Mouse (Mus musculus): ENCODE data around the gene Mrgprh. TPM values are rescaled to one million over a fixed set of nuclear protein-coding genes. Genes with fewer than 3 reads are reported as not detected.

The Mrgprh gene
- total RNA-seq (2022): under 1 TPM in 1 of 4 experiments, not detected in 3; 0.18 TPM

DNA sequence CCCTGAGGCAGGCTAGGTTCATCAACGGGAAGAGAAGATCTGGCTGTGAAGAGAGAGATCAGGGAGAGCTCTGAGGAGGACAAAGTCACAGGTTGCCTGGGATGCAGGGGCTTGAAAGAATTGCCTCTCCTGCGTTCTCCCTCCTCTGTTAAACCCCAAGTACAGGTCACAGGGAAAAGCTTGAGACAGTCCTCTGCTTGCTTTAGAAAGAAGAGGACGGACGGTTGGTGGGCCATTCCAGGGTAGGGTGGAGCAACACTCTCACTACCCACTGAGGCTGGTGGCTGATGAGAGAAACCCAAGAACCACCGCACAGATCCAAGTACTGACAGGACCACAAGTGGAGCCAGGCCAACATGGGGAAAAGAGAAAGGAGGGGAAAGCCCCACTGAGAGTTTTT, at the start of gene Mrgprh:
Gene Mrgprh, plus strand, starts transcription at position 301 of the 400 bp plus-strand sequence.
- no peak for DNase-seq (ENCODE audit: low spot score in 2 of 2)

DNA sequence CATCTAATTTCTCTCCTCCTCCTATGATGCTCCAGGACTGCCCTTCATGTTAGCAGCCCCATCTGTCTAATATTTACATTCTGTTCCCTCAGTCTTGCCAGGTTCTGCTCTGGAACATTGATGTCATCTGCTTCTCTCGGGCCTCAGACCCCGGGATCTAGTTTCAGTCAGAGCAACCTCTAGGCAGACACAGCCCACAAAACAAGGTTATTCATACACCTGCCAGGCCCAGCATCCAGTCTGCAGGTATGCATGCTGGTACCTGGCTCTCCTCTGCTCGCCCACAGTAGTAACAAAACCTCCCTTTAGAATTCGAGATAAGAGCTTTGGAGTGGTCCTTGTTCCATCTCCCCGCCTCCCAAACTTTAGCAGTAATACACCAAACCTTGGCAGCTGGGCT, 45.5 kb upstream of the Mrgprh start:
- DNase-seq (ENCODE audit: low spot score in 2 of 2): no peak

DNA sequence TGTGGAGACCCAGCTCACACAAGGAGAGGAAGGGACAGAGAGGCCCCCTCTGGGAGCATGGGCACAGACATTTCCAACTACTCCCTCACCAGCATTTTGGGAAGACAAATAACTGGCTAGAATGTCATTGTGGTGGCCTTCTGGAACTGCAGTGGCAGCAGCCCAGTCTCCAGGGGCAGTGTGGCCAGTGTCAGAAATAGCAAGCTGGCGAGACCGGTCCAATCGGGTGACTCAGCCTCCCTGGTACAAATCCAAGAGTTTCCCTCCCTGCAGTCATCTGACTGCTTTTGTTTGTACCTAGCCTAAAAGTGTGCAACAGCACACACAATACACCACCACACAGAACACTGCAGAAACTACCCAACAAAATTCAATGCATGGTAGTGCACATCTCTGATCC, 43.6 kb upstream of the Mrgprh start:
- no peak for DNase-seq (ENCODE audit: low spot score in 2 of 2)

DNA sequence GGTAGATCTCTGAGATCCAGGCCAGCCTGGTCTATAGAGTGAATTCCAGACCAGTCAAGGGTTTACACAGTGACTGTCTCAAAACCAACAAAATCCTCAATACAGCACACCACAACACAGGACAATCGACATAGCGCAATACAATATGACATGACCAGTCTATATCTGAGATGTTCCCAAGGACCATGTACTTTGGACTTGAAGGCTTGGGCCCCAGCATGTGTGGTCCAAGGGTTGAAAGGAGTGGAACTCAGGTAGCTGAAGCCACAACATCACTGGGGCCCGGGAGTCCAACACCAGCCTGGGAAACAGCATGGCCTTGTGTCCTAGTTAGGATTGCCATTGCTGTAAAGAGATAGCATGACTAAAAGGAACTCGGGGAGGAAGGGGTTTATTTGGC, 43.2 kb upstream of the Mrgprh start:
- DNase-seq (ENCODE audit: low spot score in 2 of 2): no peak

DNA sequence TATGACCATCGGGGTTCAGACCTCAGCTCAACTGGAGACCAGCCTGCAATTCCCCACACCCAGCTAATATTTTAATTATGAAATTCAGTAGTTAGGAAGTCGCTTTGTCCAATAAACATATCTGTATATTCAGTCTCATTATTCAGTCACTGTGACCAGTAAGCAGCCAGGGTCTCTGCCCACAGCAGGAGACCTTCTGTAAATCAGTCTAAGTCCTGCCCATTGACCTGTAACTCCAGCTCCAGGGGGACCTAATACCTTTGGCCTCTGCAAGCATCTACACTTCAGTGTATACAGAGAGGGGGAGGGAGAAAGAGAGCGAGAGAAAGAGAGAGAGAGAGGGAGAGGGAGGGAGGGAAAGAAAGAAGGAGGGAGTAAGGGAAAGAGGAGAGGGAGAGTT, 41.5 kb upstream of the Mrgprh start:
- DNase-seq (ENCODE audit: low spot score in 2 of 2): no peak

DNA sequence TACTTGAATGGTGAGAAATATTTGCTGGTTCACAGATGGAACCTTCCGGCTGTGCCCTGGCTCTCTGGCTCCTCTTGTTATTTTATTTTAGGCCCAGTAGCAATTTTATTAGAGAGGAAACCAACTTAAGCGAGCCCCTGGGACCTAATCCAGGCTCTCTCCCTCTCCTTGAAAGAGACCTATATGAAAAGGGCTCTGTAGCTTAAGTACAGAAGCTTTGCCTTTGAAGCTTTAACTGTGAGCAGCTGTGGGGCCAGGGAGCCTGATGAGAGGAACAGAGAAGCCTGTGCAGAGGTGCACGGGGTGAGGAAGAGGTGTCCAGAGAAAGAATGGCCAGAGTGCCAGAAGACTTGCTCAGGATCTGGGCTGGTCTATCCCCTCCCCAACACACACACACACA, 41.0 kb upstream of the Mrgprh start:
- DNase-seq (ENCODE audit: low spot score in 2 of 2): no peak

DNA sequence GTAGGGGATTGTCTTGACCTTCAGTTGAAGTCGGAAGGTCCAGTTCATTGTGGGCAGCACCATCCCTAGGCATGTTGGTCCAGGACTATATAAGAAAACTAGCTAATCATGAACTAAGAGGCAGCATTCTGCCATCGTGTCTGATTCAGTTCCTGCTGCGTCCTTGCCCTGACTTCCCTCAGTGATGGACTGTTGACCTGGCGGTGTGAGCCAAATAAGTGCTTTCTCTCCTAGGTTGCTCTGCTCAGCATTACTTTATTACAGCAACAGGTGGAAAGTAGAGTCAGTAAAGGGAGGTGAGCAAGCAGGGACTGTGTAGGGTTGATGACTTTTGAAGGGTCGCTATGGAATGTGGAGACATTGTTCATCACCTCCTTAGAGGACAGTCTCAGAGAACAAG, 40.1 kb upstream of the Mrgprh start:
- DNase-seq (ENCODE audit: low spot score in 2 of 2): no peak

DNA sequence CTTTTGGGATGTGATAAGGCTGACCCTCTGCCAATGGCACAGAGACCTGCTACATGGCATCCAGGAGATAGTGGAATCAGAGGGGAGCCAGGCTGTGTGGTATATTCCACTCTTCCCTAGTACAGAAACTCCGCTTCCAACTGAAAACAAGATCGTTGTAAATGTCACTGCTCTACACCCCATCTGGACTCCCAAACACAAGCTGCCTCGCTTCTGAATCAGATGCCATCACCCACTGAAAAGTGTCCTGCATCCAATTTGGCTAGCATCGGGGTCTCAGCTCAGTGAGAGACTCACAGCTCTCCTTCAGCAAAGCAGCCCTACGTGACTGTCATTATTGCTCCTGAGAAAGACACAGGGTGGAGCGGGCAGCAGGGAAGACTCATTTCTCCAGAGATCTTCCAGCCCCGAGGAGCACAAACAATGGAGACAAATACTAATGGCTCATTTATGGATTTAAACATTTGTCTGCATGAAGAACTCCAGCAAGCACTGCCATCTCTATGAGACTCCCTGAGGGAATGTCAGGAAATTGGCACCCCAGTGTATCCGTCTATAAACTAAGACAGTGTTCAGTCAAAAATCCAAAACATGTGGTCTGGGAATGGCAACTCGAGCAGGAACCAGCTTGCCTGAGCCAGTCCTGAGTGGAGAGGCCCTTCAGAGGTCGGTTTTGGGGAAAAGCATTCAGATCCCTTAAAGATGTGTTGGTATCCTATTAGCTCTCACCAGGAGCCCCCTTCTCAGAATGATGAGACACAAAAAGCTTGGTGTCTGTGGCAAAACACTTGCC, 36.2 kb upstream of the Mrgprh start:
- peak; percentile 86 for DNase-seq (ENCODE audit: low spot score in 2 of 2)

DNA sequence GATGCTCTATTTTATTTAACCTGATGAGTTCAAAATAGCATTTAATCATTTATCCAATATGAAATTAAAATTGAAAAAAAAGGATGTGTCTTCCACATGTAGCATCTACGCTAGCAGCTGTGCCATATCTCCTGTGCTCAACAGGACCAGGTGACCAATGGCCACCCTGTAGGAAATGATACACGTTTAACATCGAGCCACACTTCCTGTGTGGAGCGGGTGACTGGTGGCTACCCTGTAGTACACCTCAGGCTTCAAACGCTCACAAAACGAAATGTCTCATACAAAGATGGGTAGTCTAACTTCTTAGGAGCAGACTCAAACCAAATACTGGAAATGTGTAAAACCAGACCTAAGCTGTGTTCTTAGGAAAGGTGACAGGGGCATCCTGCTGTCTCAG, 32.0 kb upstream of the Mrgprh start:
- no peak for DNase-seq (ENCODE audit: low spot score in 2 of 2)

DNA sequence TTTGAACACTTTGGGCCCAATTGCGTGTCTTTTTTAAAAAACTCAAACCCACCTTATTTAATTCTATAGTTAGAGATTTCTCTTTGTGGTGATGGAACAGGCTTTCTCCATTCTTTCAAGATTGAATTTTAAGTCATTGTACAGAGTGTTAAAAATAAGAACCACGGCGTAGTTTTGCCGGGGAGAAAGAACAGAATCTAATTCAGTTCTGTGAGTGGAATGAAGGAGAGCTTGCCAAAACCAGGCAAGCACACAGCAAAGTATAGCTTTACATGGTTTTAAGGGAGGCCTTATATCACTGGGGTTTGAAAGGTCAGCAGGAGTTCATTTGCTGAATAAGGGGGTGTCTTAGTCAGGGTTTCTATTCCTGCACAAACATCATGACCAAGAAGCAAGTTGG, 31.3 kb upstream of the Mrgprh start:
- DNase-seq (ENCODE audit: low spot score in 2 of 2): no peak

DNA sequence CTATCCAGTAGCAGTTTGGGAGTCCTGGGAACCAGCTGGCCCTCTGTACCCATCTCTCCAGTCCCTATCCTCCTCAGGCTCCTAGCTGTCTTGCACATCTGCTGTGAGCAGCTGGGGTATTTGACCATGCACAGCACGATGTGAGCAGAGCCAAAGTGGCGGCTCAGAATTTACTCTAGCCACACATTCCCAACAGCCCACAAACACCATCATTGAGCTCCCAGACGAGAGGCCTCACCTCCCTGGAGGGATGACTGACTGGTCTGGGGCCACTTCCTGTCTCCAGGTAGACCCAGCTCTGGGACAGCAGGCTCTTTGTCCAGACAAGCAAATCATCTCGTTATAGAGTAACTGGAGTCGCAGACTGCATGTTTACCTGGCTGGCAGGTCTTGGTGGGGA, 30.0 kb upstream of the Mrgprh start:
- no peak for DNase-seq (ENCODE audit: low spot score in 2 of 2)

DNA sequence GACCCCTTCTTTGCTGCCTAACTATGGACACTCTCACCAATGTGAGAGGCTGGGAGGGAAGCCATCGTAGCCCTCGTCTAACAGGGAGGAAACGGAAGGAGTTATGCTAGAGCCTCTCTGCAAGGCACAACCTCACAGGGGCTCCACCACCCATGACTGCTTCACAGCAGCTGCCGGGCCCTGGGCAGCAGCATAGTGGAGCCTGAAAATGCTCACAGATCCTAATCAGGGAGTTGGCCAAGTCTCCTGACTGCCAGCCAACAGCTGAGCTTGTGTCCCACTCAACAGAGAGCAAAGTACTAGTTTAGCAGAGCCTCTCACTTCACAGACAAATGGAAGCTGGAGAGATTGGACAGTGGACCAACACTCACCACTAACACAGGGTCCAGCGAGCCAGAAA, 29.4 kb upstream of the Mrgprh start:
- peak in 1 of 2 experiments; percentile 71 for DNase-seq (ENCODE audit: low spot score in 2 of 2)

DNA sequence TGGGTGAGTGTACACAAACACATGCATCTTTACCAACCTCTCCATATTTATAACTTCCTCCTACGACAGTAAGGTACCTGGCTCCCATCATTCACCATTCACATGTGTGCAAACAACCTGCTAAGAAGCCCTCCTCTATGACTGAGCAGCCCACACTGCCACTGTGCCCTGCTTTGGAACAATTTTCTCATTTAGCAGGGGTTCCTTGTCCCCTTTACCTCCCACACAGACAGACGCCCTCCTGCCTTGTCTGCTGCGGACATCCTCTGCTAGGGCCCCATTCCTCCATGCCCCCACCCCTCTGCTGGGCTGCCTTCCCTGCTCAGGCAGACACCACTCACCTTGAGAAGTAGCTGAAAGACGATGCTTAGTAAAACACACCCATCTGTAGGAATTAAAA, 28.1 kb upstream of the Mrgprh start:
- no peak for DNase-seq (ENCODE audit: low spot score in 2 of 2)

DNA sequence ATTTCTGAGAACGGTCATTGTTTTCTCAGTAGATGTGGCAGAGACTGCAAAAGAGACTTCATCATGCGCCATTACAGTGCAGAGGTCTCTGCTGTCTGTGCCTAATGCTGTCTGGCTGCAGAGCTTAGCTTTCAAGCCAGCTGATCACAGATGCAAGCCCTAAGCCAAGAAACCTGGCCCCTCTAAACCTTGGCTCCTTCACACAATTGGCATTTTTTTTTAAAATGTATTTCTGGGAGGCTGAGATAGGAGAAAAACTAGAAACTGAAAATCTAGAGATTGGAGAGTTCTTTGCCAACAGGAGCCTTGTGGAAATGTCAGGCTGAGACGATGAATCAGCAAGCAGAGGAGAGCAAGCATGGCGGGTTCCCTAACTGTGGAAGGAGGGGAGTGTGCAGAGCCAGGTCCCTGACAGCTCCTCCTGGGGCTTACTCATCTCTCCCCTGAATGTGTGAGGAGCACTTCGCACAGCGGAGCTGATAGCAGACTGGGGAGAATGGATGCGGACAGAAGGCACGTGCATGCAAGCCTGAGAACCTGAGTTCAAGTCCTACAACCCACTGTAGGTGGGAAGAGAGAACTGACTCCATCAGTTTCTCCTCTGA, 26.0 kb upstream of the Mrgprh start:
- DNase-seq (ENCODE audit: low spot score in 2 of 2): peak; percentile 58 to 64

DNA sequence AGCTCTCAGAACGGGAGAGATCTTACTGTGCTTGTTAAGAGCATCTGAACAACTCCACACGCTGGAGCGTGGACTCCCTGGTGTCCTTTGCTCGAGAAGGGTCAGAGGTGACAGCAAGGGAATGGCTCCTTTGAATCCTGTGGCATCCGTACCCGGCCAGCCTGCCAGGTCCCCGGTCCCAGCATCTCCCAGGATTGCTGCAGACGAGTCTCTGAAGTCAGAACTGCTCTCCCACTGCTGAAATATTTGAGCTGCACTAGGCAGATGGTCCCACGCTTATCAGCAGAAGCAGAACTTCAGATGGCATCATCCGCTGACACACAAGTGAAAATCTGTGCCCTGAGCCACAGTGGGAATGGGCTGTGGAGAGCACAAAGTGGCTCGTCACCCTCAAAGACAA, 24.1 kb upstream of the Mrgprh start:
- peak; percentile 66 to 73 for DNase-seq (ENCODE audit: low spot score in 2 of 2)

DNA sequence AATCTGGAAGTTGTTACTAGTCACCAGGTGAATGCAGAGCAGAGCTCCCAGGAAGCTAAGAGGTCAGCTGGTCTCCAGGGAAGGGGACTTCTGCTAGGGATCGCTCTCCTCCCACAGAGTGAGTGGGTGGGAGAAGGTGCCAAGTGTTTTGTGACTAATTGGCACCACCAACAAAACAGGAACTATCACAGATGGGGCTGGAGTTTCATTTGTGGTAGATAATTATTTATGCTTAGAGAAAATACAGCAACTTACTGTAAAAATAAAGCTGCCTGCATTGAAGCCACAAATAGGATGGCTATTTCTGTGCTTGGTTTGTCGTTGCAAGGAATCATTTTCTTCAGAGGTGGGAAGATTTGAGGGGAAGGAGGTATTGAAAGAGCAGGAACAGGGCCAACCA, 22.0 kb upstream of the Mrgprh start:
- DNase-seq (ENCODE audit: low spot score in 2 of 2): peak in 1 of 2 experiments; percentile 41

DNA sequence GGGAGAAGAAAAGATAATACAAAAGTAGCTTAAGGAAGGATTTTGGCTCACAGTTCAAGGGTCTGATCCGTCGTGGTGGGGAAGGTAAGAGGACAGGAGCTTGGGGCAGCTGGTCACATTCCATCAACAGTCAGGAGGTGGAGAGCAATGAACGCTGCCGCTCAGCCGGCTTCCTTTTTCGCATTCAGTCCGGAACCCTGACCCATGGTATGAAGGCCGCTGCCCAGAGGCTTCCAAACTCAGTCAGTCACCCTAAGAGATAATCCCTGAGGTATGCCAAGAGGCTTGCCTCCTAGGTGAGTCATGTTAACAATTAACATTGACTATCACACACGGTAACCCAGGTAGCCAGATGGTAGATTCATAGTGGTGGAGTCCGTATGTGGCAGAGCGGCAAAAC, 21.4 kb upstream of the Mrgprh start:
- no peak for DNase-seq (ENCODE audit: low spot score in 2 of 2)

DNA sequence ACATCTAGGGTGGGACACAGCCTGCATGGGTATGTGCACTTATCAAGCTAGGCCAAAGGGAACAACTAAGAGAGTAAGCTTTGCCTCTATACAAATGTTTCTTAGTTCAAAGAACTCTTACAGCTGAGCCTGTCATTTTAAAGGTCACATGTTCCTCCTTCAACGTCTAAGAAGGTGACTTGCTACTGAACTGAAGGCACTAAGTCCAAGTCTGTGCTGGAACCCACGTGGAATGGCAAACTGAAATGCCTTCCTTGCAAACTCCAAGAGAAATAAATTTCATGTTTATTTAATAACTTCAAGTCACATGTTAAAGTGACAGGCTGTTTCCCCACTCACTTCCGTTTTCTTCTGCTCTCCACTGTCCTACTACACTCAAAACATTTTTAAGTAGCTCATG, 18.4 kb upstream of the Mrgprh start:
- DNase-seq (ENCODE audit: low spot score in 2 of 2): no peak

DNA sequence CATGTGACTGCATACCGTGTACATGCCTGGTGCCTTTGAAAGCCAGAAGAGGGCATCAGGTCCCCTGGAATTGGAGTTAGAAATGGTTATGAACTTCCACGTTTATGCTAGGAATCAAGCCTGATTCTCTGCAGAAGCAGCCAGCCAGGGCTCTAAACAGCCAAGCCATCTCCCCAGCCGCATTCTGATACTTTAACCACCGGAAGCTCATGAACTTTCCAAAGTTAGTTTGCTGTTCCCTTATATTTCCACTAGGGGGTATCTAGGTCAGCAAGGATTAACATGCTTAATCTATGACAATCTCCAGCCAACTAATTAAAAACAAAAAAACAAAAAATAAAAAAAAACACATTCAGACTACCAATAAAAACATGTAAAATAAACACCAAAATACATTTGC, 17.8 kb upstream of the Mrgprh start:
- DNase-seq (ENCODE audit: low spot score in 2 of 2): no peak

DNA sequence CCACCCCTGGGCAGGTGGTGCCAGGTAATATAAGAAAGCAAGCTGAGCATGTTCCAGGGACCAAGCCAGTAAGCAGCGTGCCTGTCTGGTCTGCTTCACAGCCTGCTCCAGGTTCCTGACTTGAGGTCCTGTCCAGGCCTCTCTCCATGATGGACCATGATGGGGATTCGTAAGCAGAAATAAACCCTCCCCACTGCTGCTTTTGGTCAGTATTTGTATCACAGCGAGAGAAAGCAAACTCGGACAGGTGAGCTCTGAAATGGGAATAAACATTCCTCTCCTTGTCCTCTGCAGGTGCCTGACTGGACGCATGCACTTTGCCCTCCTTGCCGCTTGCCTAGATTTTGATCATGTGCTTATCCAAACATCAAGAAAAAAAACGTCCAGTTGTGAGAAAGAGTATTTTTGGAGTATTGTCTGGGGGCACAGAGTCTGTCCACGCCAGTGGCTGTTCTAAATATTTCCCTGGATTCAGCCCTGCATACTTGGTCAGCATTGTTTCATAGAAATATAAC, 16.8 kb upstream of the Mrgprh start:
- no peak for DNase-seq (ENCODE audit: low spot score in 2 of 2)

DNA sequence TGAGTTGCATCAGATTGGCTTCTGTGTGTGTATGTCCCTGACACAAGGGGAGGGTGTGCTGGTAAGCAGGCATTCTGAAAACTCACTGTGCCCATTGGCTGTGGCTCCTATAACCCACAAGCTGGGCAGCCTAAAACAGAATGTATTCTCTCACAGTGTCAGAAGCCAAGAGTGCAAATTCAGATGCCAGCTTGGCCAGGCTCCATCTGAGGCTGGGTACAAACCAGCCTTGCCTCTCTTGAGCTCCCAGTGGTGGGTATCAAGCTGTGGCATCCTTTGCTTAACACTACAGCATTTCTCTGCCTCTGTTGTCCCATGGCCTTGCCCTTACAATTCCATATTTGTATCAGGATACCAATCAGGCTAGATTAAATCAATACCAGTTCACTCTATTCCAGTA, 11.7 kb upstream of the Mrgprh start:
- DNase-seq (ENCODE audit: low spot score in 2 of 2): no peak

DNA sequence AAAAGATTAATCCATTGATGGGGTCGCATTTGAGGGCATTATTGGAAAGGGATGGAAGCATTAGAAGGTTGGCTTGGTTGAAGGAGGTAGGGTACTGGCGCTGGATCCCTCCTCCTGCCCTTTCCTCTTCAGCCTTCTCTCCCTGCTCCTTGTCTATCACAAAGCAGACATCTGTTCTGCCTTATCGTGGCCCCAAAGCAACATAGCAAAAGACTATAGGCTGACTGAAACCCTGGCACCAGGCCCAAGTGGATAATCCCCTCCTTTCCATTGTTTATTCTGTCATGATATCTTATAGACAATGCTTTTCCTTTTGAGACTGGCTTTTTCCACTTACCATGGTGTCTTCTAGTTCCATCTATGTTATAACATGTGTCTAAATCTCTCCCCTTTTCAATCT, 10.4 kb upstream of the Mrgprh start:
- no peak for DNase-seq (ENCODE audit: low spot score in 2 of 2)

DNA sequence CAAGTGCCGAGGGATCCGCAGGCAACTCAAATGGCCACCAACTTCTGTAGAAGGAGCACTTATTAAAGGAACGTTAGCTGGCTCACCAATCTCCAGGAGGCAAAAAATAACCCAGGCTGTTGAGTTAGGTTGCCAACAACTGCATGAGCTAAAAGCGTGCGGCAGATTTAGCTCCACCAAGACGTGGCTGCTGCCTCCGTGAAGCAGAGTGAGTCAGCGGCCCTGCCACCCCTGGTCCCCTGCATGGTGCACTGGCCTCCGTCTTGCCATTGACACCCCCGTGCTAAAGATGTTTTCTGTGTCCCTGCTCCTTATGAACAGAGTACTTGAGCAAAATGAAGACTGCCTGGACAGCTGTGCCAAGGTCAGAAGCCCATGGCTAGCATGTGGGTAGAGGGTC, 9.0 kb upstream of the Mrgprh start:
- DNase-seq (ENCODE audit: low spot score in 2 of 2): no peak
